Mouse (Mus musculus) lung, embryonic 15.5 days (tissue): Measurements from ENCODE around the gene Tango6. TPM values are rescaled to one million over a fixed set of nuclear protein-coding genes. Genes with fewer than 3 reads are reported as not detected.

ENCODE experiments used
- ATAC-seq: fragments of 200-750 bp; cut with Nextera tagmentation; 2 replicates; pipeline ENCODE4 v1.8.0; 2017; ENCODE audit warnings: moderate number of reproducible peaks, borderline replicate concordance; ENCODE audit not compliant: low FRiP score, low TSS enrichment; ENCODE audit errors: extremely low read depth
- H3K27ac ChIP-seq: fragments of 300-500 bp; sonication (generic); 2 replicates; pipeline ENCODE4 v1.5.1; 2015; ENCODE audit warnings: moderate library complexity, mild to moderate bottlenecking, inconsistent platforms
- H3K27me3 ChIP-seq: fragments of 300-500 bp; sonication (generic); 2 replicates; pipeline ENCODE4 v1.6.1; 2015; ENCODE audit warnings: inconsistent platforms
- H3K36me3 ChIP-seq: fragments of 300-500 bp; sonication (generic); 2 replicates; pipeline ENCODE4 v1.6.1; 2015; ENCODE audit warnings: inconsistent platforms
- H3K4me1 ChIP-seq: fragments of 300-500 bp; sonication (generic); 2 replicates; pipeline ENCODE4 v1.6.1; 2015; ENCODE audit warnings: inconsistent platforms
- H3K4me2 ChIP-seq: fragments of 300-500 bp; sonication (generic); 2 replicates; pipeline ENCODE4 v1.6.1; 2015; ENCODE audit warnings: inconsistent platforms, mild to moderate bottlenecking, moderate library complexity
- H3K4me3 ChIP-seq: fragments of 300-500 bp; sonication (generic); 2 replicates; pipeline ENCODE4 v1.5.1; 2015; ENCODE audit warnings: mild to moderate bottlenecking, inconsistent platforms
- H3K9ac ChIP-seq: fragments of 300-500 bp; sonication (generic); 2 replicates; pipeline ENCODE4 v1.6.1; 2015; ENCODE audit warnings: inconsistent platforms
- H3K9me3 ChIP-seq: fragments of 300-500 bp; sonication (generic); 2 replicates; pipeline ENCODE4 v1.6.1; 2016; ENCODE audit warnings: inconsistent platforms
- WGBS: fragments of 180-500 bp; shearing (Covaris S2); methylation state at CpG from one replicate; pipeline ENCODE4 v1.1.7; 2015; 5-methylcytosine and 5-hydroxymethylcytosine counted together
- polyA plus RNA-seq: library from polyadenylated mRNA; unstranded; fragments of >200 nt; fragmentation: Nextera tagmentation; extraction: Ambion mirVana; gene quantifications from 2 replicates; pipeline ENCODE4 v1.2.1, GENCODE M21; 2015

Gene Tango6
- 11.4 and 12.1 TPM in 2 replicates for polyA plus RNA-seq

DNA sequence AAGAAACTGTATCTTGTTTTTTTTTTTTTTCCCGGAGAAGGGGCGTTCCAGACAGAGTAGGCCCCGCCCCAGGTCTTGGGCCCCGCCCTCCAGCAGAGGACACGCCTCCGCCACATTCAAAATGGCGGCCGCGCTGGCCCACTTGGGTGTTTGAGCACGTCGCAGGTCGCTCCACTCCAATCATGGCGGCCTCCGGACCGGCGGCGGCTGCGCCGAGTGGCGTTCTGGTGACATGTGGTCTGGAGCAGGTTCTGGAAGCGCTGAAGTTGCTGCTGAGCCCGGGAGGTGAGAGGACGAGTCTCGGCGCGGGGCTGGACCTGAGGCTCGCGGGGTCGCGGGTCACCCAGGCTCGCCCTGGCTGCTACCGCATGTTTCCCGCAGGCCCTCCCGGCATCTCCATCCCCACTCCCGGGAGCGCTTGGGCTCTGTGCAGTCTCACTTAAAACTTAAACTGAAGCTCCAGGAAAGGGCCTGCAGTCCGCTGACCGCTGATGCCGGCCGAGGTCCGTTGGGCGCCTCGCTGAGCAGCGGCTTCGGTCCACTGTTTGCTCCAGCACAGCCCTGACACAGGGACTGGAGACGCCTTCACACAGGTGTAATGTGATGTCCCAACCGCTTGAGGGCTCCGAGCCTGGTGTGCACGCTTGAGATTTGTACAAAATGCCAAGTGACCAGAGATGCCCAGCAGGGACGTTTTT is at the start of gene Tango6:
Gene Tango6, plus strand, starts transcription at position 98 of the 698 bp plus-strand sequence.
- ATAC-seq = peak; percentile 97
- under 1% methylated on average over 50 of the region's 50 CpGs for WGBS
- Histone ChIP-seq H3K27ac (peak within 1 kb of the TSS; percentile 96), H3K27me3 (no peaks in the 10 kb centered on the region), H3K9me3 (no peaks in the 10 kb centered on the region), H3K36me3 (no peaks in the 10 kb centered on the region), H3K9ac (peak within 1 kb of the TSS; percentile 70), H3K4me3 (peak within 1 kb of the TSS; percentile 86), H3K4me1 (peaks cover 10% of the 10 kb centered on the region), H3K4me2 (peak within 1 kb of the TSS; percentile 60)

DNA sequence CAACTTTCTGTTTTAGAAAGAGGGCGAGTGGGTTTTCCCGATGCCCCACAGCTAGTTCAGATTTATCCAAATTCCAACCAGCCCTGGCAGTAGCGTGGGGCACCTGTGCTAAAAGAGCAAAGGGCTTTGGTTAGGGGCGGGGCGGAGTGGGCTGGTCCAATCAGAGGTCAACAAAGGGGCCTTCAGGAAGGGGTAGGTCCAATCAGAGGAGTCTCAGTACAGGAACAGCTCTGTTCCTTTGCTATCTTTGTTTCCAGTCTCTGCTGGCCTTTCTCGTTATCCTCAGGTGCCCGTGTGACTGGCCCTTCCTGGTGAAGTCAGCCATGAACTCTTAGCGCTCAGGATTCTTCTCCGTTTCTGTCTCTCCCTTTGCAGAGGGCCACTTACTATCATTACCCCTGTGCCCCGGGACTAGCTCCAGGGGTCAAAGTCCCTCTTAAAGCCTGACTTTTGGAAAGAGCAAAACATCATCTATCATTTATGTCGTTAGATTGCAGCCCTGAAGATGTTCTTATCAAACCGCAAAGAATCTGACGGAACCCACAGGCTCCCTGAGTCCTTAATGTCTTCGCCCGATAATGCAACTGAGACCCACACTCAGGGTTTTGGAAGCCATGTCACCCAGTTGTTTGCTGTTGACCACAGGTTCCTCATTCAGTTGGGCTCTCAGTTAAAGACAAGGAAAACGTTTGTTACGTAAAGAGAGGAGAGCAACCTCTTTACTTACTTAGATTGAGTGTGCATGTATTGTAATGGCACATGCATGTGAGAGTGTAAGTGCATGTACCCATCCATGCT is 49.3 kb upstream of the Tango6 start:
- Histone ChIP-seq H3K27ac (no peak overlapping the region), H3K4me2 (no peak overlapping the region), H3K9ac (no peak overlapping the region), H3K4me1 (peaks cover 60% of the 10 kb centered on the region), H3K36me3 (no peaks in the 10 kb centered on the region), H3K4me3 (no peak overlapping the region), H3K27me3 (no peaks in the 10 kb centered on the region), H3K9me3 (no peaks in the 10 kb centered on the region)
- no peak for ATAC-seq
- 55% methylated on average over 17 of the region's 17 CpGs for WGBS

DNA sequence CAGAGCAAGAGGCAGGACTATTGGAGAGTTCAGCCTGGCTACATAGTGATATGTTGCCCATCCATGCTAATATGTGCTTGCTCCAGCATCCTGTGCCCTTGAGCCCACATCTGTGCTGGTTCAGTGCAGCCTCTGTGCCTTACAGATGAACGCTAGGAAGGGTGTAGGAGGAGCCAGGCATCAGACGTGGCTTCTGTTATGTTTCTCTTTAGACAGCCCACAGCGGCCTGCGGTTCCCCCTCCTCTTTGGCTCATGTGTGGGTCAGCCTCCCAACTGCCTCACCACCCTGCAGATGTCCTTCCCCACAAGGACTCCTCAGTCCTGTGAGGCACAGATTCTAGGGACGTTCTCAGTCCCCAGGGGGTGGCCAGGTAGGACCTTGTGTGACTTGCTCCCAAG is 47.6 kb upstream of the Tango6 start:
- Histone ChIP-seq H3K4me3 (no peak overlapping the region), H3K4me1 (peaks cover 68% of the 10 kb centered on the region), H3K27ac (no peak overlapping the region), H3K36me3 (no peaks in the 10 kb centered on the region), H3K9me3 (no peaks in the 10 kb centered on the region), H3K9ac (no peak overlapping the region), H3K4me2 (no peak overlapping the region), H3K27me3 (no peaks in the 10 kb centered on the region)
- 6% methylated on average over 5 of the region's 5 CpGs for WGBS
- ATAC-seq = no peak; the same call in 1 of the 2 replicates

DNA sequence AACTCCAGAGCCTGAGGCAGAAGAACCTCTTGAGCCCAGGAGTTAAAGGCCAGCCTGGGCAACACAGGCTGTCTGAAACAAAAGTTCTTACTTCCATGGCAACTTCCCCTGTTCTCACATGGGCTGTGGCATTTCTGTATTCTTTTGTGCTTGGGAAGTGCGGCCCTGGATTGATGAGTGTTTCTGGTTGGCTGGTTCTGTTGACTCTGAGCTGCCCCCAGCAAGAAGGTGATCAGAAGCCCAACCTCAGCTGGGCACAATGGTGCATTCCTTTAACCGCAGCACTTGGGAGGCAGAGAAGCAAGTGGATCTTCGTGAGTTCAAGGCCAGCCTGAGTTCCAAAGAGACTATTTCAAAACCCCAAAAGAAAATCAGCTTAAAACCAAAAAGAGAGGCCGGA is 45.4 kb upstream of the Tango6 start:
- Histone ChIP-seq H3K9ac (no peak overlapping the region), H3K27ac (peak overlapping the region; percentile 68), H3K9me3 (no peaks in the 10 kb centered on the region), H3K27me3 (no peaks in the 10 kb centered on the region), H3K36me3 (no peaks in the 10 kb centered on the region), H3K4me1 (peaks cover 66% of the 10 kb centered on the region), H3K4me3 (no peak overlapping the region), H3K4me2 (no peak overlapping the region)
- 71% methylated on average over 4 of the region's 4 CpGs for WGBS
- no peak for ATAC-seq

DNA sequence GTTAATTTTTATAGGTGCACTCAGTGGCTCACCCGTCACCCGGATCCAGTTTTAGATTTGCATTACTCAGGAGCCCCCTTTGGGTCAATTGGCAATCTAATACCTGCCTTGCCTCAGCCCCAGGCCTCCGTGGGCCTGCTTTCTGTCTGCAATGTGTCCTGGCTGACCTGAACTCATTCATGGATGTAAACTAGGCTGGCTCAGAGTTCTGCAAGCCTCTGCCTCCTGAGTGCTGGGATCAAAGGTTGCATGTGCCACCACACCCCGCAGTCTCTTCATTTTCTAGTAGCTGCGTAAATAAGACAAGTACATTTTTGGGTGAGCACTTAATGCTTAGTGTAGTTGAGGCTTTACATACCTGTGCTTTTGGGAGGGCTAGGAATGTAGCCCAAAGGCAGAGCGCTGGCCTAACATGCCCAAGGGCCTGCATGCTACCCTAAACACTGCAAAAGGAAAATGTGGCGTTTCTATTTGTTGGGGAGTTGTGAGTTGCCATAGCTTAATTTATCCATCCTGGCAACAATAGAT is 44.0 kb upstream of the Tango6 start:
- Histone ChIP-seq H3K4me3 (no peak overlapping the region), H3K27ac (peak overlapping the region; percentile 41), H3K9me3 (no peaks in the 10 kb centered on the region), H3K27me3 (no peaks in the 10 kb centered on the region), H3K9ac (no peak overlapping the region), H3K4me2 (no peak overlapping the region), H3K4me1 (peaks cover 54% of the 10 kb centered on the region), H3K36me3 (no peaks in the 10 kb centered on the region)
- WGBS = 67% methylated on average over 7 of the region's 7 CpGs
- no peak for ATAC-seq

DNA sequence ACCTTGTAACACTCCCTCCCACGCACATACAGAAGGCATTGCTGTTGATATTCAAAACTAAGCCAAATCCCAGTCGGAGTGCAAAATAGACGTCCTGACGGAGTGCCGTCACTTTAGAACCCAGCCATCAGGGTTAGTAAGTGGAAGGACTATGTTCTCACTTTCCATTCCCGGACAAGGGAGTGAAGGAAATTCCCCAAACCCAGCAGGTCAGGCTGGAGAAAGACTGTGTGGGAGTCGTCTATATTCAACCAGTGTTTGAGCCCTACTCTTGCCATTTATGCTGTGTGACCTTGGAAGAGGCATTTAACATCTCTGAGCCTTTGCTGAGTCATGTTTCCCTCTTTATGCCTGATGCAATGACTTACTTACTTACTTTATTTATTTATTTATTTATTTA is 42.7 kb upstream of the Tango6 start:
- Histone ChIP-seq H3K4me3 (no peak overlapping the region), H3K27ac (0 out of 2 replicates have a peak overlapping the region, but pooled peaks have one; percentile 3), H3K9me3 (no peaks in the 10 kb centered on the region), H3K9ac (no peak overlapping the region), H3K4me1 (peaks cover 55% of the 10 kb centered on the region), H3K36me3 (no peaks in the 10 kb centered on the region), H3K27me3 (no peaks in the 10 kb centered on the region), H3K4me2 (no peak overlapping the region)
- WGBS = 69% methylated on average over 7 of the region's 7 CpGs
- no peak for ATAC-seq

DNA sequence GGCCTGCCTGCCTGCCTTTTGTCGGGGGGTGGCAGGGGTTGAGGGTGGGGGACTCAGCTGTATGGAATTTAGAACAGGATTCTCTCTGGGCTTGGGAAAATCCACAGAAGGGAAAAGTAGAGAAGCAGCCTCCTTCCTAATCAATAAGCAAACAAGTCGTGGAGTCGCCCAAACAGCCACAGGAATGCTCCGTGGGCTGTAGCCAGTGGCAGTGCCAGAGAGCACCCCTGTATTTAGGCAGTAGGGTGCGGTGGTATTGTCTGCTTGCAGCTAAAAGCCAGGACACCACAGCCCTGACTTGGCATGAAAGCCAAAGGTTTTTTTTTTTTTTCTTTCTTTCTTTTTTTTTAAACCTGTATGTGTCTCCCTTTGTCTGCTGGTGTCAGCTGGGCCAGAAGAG is 41.9 kb upstream of the Tango6 start:
- peaks cover 54% of the 10 kb centered on the region for H3K4me1 ChIP-seq
- H3K4me3 ChIP-seq = no peak overlapping the region
- no peak for ATAC-seq
- H3K27me3 ChIP-seq = no peaks in the 10 kb centered on the region
- no peak overlapping the region for H3K9ac ChIP-seq
- WGBS = 38% methylated on average over 5 of the region's 5 CpGs
- peak overlapping the region; percentile 40 for H3K27ac ChIP-seq
- no peaks in the 10 kb centered on the region for H3K36me3 ChIP-seq
- no peaks in the 10 kb centered on the region for H3K9me3 ChIP-seq
- H3K4me2 ChIP-seq = no peak overlapping the region

DNA sequence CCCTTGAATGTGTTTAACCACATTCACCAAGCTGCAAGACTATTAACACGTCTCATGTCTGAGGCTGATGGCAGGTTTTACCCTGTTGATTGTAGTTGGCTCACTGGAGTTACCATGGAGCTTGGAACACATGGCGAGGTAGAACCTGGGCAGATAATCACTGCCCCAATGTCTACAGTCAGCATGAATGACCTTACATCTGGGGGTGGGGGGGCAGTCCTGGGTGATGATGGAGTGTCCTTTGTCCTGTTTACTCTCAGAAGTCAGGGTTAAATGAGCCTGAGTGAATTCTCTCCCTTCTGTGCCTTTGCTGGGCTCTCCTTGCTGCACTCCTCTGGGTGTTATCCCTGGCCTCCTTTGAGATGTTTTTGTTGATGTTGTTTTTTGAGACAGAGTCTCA is 40.7 kb upstream of the Tango6 start:
- peak overlapping the region; percentile 40; the same call in 1 of the 2 replicates for H3K27ac ChIP-seq
- WGBS = 56% methylated on average over 2 of the region's 2 CpGs
- H3K27me3 ChIP-seq = no peaks in the 10 kb centered on the region
- no peak overlapping the region for H3K9ac ChIP-seq
- H3K36me3 ChIP-seq = no peaks in the 10 kb centered on the region
- H3K9me3 ChIP-seq = no peaks in the 10 kb centered on the region
- no peak overlapping the region for H3K4me2 ChIP-seq
- ATAC-seq = no peak
- no peak overlapping the region for H3K4me3 ChIP-seq
- peaks cover 47% of the 10 kb centered on the region for H3K4me1 ChIP-seq

DNA sequence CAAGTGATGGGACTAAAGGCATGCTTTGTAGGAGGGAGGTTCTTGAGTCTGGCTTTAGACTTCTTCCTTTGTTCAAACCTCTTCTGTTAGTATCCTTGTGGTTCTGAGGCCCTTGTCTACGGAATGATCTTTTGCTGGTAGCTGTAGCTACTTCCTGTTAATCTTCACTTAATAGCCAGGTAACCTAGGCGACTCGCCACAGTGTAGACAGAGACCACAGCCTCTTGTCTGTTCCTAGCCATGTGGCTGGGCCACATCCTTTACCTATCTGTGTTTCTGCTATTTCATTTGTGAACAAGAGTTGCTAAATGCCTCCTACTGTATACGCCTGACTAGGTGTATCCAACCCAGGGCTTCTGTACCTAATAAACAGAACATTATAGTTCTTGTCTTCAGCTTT is 39.8 kb upstream of the Tango6 start:
- ATAC-seq = no peak
- Histone ChIP-seq H3K4me2 (no peak overlapping the region), H3K27ac (no peak overlapping the region), H3K9me3 (no peaks in the 10 kb centered on the region), H3K4me3 (no peak overlapping the region), H3K9ac (no peak overlapping the region), H3K36me3 (no peaks in the 10 kb centered on the region), H3K4me1 (peaks cover 40% of the 10 kb centered on the region), H3K27me3 (no peaks in the 10 kb centered on the region)
- 72% methylated on average over 4 of the region's 4 CpGs for WGBS

DNA sequence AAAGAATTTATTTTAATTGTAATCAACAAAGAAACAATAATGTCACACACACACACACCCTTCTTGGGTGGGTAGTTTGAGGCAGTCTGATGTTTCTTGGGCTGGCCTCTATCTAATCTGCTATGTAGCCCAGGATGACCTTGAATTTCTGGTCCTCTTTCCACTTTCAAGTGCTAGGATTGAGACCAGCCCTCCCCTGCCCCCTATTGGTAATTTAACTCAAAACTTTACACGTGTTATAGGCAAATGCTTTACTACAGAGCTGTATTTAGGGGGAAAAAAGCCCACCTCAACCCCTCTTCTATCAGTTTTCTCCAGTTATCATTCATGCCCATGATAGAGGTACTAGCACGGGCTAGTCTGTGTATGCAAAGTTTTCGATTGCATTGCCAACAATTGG is 37.9 kb upstream of the Tango6 start:
- no peak for ATAC-seq
- no peaks in the 10 kb centered on the region for H3K9me3 ChIP-seq
- 65% methylated on average over 3 of the region's 3 CpGs for WGBS
- H3K4me2 ChIP-seq = no peak overlapping the region
- H3K27ac ChIP-seq = peak overlapping the region; percentile 67; the same call in 1 of the 2 replicates
- H3K27me3 ChIP-seq = no peaks in the 10 kb centered on the region
- no peak overlapping the region for H3K9ac ChIP-seq
- H3K36me3 ChIP-seq = no peaks in the 10 kb centered on the region
- peaks cover 33% of the 10 kb centered on the region for H3K4me1 ChIP-seq
- H3K4me3 ChIP-seq = no peak overlapping the region

DNA sequence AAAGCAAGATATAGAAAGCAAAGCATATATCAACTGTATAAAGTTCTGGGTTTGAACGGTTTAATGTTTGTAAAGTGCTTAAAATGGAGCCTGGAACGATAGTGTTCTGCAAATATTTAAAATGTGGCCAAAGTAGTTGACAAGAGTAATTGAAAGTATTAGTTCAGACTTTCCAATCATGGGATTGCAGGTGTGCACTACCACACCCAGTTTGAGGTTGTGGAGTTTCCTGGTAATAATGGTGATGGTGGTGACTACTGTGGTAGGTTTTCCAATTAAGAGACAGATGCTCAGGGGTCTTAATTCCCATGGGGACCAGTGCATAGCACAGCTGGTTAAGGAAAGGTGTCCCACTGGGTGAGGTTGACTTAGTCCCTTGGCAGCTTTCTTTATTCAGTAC is 36.7 kb upstream of the Tango6 start:
- ATAC-seq = no peak
- 63% methylated on average over 2 of the region's 2 CpGs for WGBS
- peak overlapping the region; percentile 67 for H3K27ac ChIP-seq

DNA sequence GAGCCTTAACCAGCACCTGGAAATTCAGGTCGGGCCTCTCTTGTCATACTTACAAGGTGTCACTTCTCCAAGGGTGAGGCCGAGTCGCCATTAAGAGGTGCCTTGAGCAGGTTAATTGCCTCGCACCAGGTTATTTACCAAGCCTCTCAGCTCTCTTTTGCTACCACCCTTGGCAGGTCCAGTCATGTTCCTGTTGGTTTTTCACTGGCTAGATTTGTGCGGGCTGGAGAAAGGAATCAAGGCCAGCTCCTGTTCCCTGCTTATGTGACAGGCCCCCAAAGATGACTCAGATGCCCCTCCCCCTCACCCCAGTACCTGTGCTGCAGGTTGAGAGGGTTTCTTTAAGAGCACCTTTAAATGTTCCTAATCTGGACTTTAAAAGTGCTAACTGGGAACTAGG is 36.1 kb upstream of the Tango6 start:
- H3K9me3 ChIP-seq = no peaks in the 10 kb centered on the region
- H3K36me3 ChIP-seq = no peaks in the 10 kb centered on the region
- peaks cover 18% of the 10 kb centered on the region for H3K4me1 ChIP-seq
- H3K4me3 ChIP-seq = no peak overlapping the region
- H3K27ac ChIP-seq = peak overlapping the region; percentile 67
- H3K9ac ChIP-seq = no peak overlapping the region
- H3K4me2 ChIP-seq = no peak overlapping the region
- ATAC-seq = peak; percentile 65
- WGBS = 53% methylated on average over 5 of the region's 5 CpGs
- no peaks in the 10 kb centered on the region for H3K27me3 ChIP-seq

More for the DNA sequence above, 36.7 kb upstream of the Tango6 start:
- Histone ChIP-seq H3K9me3 (no peaks in the 10 kb centered on the region), H3K9ac (no peak overlapping the region), H3K4me3 (no peak overlapping the region), H3K4me1 (peaks cover 24% of the 10 kb centered on the region), H3K27me3 (no peaks in the 10 kb centered on the region), H3K36me3 (no peaks in the 10 kb centered on the region), H3K4me2 (no peak overlapping the region)
